Mouse (Mus musculus) heart, embryonic 14.5 days (tissue): ENCODE results near the gene Fpr1. TPM values are rescaled to one million over a fixed set of nuclear protein-coding genes. Genes with fewer than 3 reads are reported as not detected.
"Not testable (repeated sequence)": the region's sequence is repeated elsewhere in the genome, so short reads cannot be mapped to it uniquely, and the experiment has no call there.

Source experiments
- ATAC-seq: fragments of 200-750 bp; cut with Nextera tagmentation; 2 replicates; pipeline ENCODE4 v1.8.0; 2017; ENCODE audit warnings: low read depth, moderate TSS enrichment; ENCODE audit not compliant: insufficient number of reproducible peaks, insufficient read depth, low FRiP score
- H3K27ac ChIP-seq, 2 experiments: fragments of 200-500 bp in 1 of 2; fragments of 300-500 bp in 1 of 2; sonication (generic) in 1 of 2; replicated peaks in 1 of 2; 2 replicates each; pipeline ENCODE4 v1.5.1; 2012 to 2014; ENCODE audit warnings: low read depth in 2 of 2, low read length in 2 of 2, control low read depth in 1 of 2, mild to moderate bottlenecking in 1 of 2, mixed read lengths in 1 of 2; ENCODE audit not compliant: control insufficient read depth in 1 of 2, insufficient read depth in 1 of 2
- H3K27me3 ChIP-seq: fragments of 300-500 bp; sonication (generic); 2 replicates; pipeline ENCODE4 v1.6.1; 2014; ENCODE audit warnings: mild to moderate bottlenecking, low read length, control low read depth; ENCODE audit not compliant: control insufficient read depth, insufficient read depth
- H3K36me3 ChIP-seq: fragments of 300-500 bp; sonication (generic); 2 replicates; pipeline ENCODE4 v1.6.1; 2014; ENCODE audit warnings: mild to moderate bottlenecking, control low read depth, low read length, mixed read lengths; ENCODE audit not compliant: control insufficient read depth, insufficient read depth
- H3K4me1 ChIP-seq, 2 experiments: fragments of 200-500 bp in 1 of 2; fragments of 300-500 bp in 1 of 2; sonication (generic) in 1 of 2; 2 replicates each; pipeline ENCODE4 v1.6.1; 2012 to 2014; ENCODE audit warnings: low read length in 2 of 2, control low read depth in 1 of 2, mixed read lengths in 1 of 2; ENCODE audit not compliant: control insufficient read depth in 2 of 2, insufficient read depth in 2 of 2
- H3K4me2 ChIP-seq: fragments of 300-500 bp; sonication (generic); 2 replicates; pipeline ENCODE4 v1.6.1; 2014; ENCODE audit warnings: mild to moderate bottlenecking, low read length
- H3K4me3 ChIP-seq, 2 experiments: fragments of 200-500 bp in 1 of 2; fragments of 300-500 bp in 1 of 2; sonication (generic) in 1 of 2; 2 replicates each; pipeline ENCODE4 v1.5.1; 2012 to 2014; ENCODE audit warnings: low read length in 2 of 2, mild to moderate bottlenecking in 2 of 2, control low read depth in 1 of 2, low read depth in 1 of 2, moderate library complexity in 1 of 2; ENCODE audit not compliant: control insufficient read depth in 1 of 2, insufficient read depth in 1 of 2
- H3K9ac ChIP-seq: fragments of 300-500 bp; sonication (generic); 2 replicates; pipeline ENCODE4 v1.6.1; 2014; ENCODE audit warnings: mild to moderate bottlenecking, low read length
- H3K9me3 ChIP-seq: fragments of 300-500 bp; sonication (generic); 2 replicates; pipeline ENCODE4 v1.6.1; 2016; ENCODE audit warnings: low read length, control low read depth; ENCODE audit not compliant: control insufficient read depth
- WGBS: fragments of 180-500 bp; shearing (Covaris S2); extraction: QIAGEN DNeasy Blood & Tissue Kit; methylation state at CpG from one replicate; pipeline ENCODE4 v1.1.7; 2014; 5-methylcytosine and 5-hydroxymethylcytosine counted together
- polyA plus RNA-seq: library from polyadenylated mRNA; unstranded; fragments of >200 nt; fragmentation: Nextera tagmentation; extraction: Ambion mirVana; gene quantifications from 2 replicates; pipeline ENCODE4 v1.2.1, GENCODE M21; 2014

Gene Fpr1
- polyA plus RNA-seq, 1 experiment from 2014 or later = 0.20 TPM

- Histone ChIP-seq H3K4me1 (no peaks in the 10 kb centered on the region; a peak in 1 of 4 replicates), H3K27me3 (peaks cover 16% of the 10 kb centered on the region), H3K36me3 (peaks cover 9% of the 10 kb centered on the region; the same call in 1 of the 2 replicates), H3K9ac (no peak overlapping the region), H3K9me3 (no peaks in the 10 kb centered on the region), H3K4me2 (no peak overlapping the region), H3K27ac (no peak overlapping the region), H3K4me3 (no peak overlapping the region)
- ATAC-seq = no peak
- WGBS = 41% methylated on average over 2 of the region's 2 CpGs
Observed at GRCm38 (mm10) chr17:17848988-17849387, 34.8 kb downstream of the Fpr1 start.

GRCm38 (mm10) chr17:17845187-17846027 lies 38.3 kb downstream of the Fpr1 start:
- 70% methylated on average over 10 of the region's 10 CpGs for whole genome bisulfite sequencing
- no peak overlapping the region for H3K4me2 ChIP-seq
- H3K36me3 ChIP-seq = peaks cover 29% of the 10 kb centered on the region
- no peaks in the 10 kb centered on the region for H3K9me3 ChIP-seq
- ATAC-seq = no peak
- H3K9ac ChIP-seq = no peak overlapping the region
- no peak overlapping the region for H3K27ac ChIP-seq
- no peak overlapping the region for H3K4me3 ChIP-seq
- H3K4me1 ChIP-seq = no peaks in the 10 kb centered on the region; a peak in 1 of 4 replicates
- peaks cover 12% of the 10 kb centered on the region for H3K27me3 ChIP-seq

GRCm38 (mm10) chr17:17844606-17845005 lies 39.1 kb downstream of the Fpr1 start:
- not testable (repeated sequence) for H3K4me1 ChIP-seq, H3K9ac ChIP-seq, H3K4me3 ChIP-seq, H3K9me3 ChIP-seq, H3K4me2 ChIP-seq, H3K27ac ChIP-seq, H3K27me3 ChIP-seq, ATAC-seq
- WGBS = 69% methylated on average over 3 of the region's 3 CpGs
- H3K36me3 ChIP-seq = peaks cover 37% of the 10 kb centered on the region

GRCm38 (mm10) chr17:17843534-17844261 lies 40.0 kb downstream of the Fpr1 start:
- no peak overlapping the region for H3K4me2 ChIP-seq
- ATAC-seq = no peak
- no peaks in the 10 kb centered on the region for H3K9me3 ChIP-seq
- H3K27me3 ChIP-seq = no peaks in the 10 kb centered on the region
- 65% methylated on average over 27 of the region's 27 CpGs for WGBS
- no peak overlapping the region for H3K27ac ChIP-seq
- H3K4me3 ChIP-seq = no peak overlapping the region
- H3K36me3 ChIP-seq = peaks cover 38% of the 10 kb centered on the region
- no peak overlapping the region for H3K9ac ChIP-seq
- peaks cover under 1 to 4% of the 10 kb centered on the region in 2 experiments; a peak in 2 of 4 replicates for H3K4me1 ChIP-seq

GRCm38 (mm10) chr17:17840796-17841195 lies 42.9 kb downstream of the Fpr1 start:
- Histone ChIP-seq H3K36me3 (peaks cover 46% of the 10 kb centered on the region), H3K9me3 (no peaks in the 10 kb centered on the region)

GRCm38 (mm10) chr17:17839276-17839675 lies 44.5 kb downstream of the Fpr1 start:
- no peak overlapping the region for H3K4me2 ChIP-seq
- no peak overlapping the region for H3K9ac ChIP-seq
- no peaks in the 10 kb centered on the region for H3K9me3 ChIP-seq
- no peak overlapping the region; a peak in 1 of 4 replicates for H3K4me3 ChIP-seq
- WGBS = 89% methylated on average over 2 of the region's 2 CpGs
- H3K36me3 ChIP-seq = peaks cover 50% of the 10 kb centered on the region
- no peak for ATAC-seq
- H3K27me3 ChIP-seq = no peaks in the 10 kb centered on the region
- no peak overlapping the region for H3K27ac ChIP-seq
- peaks cover 16 to 40% of the 10 kb centered on the region in 2 experiments for H3K4me1 ChIP-seq

More at GRCm38 (mm10) chr17:17840796-17841195, 42.9 kb downstream of the Fpr1 start:
- Histone ChIP-seq H3K4me2 (no peak overlapping the region), H3K27ac (no peak overlapping the region), H3K27me3 (no peaks in the 10 kb centered on the region), H3K9ac (no peak overlapping the region), H3K4me3 (no peak overlapping the region), H3K4me1 (peaks cover 14 to 26% of the 10 kb centered on the region in 2 experiments)
- 91% methylated on average over 7 of the region's 7 CpGs for WGBS
- no peak for ATAC-seq

- peaks cover 59% of the 10 kb centered on the region for H3K36me3 ChIP-seq
- peaks cover 16 to 49% of the 10 kb centered on the region in 2 experiments for H3K4me1 ChIP-seq
- peak overlapping the region; percentile 77 for H3K9ac ChIP-seq
- no peaks in the 10 kb centered on the region for H3K27me3 ChIP-seq
- WGBS = under 1% methylated on average over 40 of the region's 43 CpGs
- no peaks in the 10 kb centered on the region for H3K9me3 ChIP-seq
- peak overlapping the region; percentile 89 to 93 for H3K27ac ChIP-seq
- peak; percentile 98 for ATAC-seq
- H3K4me2 ChIP-seq = peak overlapping the region; percentile 79
- peak overlapping the region; percentile 53 to 72 for H3K4me3 ChIP-seq
Observed at GRCm38 (mm10) chr17:17837919-17838701, 45.6 kb downstream of the Fpr1 start.
